Comparison of ENCODE assay signal across 24 mouse cellular contexts in the genomic region with DNA sequence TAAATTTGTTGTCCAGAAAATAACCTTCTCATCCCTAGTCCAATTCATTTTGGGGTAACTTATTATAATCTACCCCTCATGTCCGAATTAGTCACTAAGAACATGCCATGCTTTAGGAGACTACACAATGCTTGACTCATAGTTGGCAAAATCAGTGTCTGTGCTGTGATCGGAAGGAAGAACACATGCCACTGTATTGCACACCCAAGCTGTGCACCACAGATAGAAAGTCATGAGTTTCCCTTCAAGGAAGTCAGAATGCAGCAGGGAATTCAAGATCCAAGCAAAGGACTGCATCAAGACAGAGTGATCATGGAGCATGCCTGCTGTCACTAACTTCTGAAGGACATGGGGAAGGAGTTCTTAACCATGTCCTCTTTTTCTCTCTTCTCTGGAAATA. TPM values are rescaled to one million over a fixed set of nuclear protein-coding genes. Genes with fewer than 3 reads are reported as not detected.
DNase-seq lines count a peak whose midpoint lies in the region; ATAC-seq and TF ChIP-seq lines count a peak whose summit lies in the region.
"Had no signal": no experiment of that assay in that cellular context is flagged by ENCODE, and none has a peak within 500 bp of the region (broad histone marks: within the 10 kb centered on the region; RNA-seq: fewer than 3 reads in every experiment).

No protein-coding gene starts in this region.

- H3K4me3 ChIP-seq in layer of hippocampus, adult 2 months: no peak overlapping the region
- H3K4me3 ChIP-seq: embryonic facial prominence, embryonic 10.5 days; embryonic facial prominence, embryonic 12.5 days; forebrain, embryonic 13.5 days; forebrain, embryonic 15.5 days had no signal

- H3K27ac ChIP-seq in layer of hippocampus, adult 2 months: no peak overlapping the region
- H3K27ac ChIP-seq: embryonic facial prominence, embryonic 10.5 days; embryonic facial prominence, embryonic 12.5 days; forebrain, embryonic 13.5 days; forebrain, embryonic 15.5 days had no signal

- TF ChIP-seq CTCF in layer of hippocampus, adult 2 months (conservative IDR thresholded peaks at IDR 0.05): no peak

- DNase-seq in frontal cortex, postnatal 14 days (ENCODE audit: low spot score in 2 of 2): no peak
- peak; percentile 17 to 34 for DNase-seq in layer of hippocampus, adult 2 months (ENCODE audit: low spot score in 2 of 2)
- DNase-seq in layer of hippocampus, postnatal 25 days (ENCODE audit: extremely low spot score in 1 of 2, low spot score in 1 of 2): no peak
- peak; percentile 19 for DNase-seq in 3T3-L1 (ENCODE audit: low read depth, low spot score)
- DNase-seq in brain, adult 2 months (ENCODE audit: low read depth, low spot score): peak; percentile 53
- DNase-seq in MN1 (ENCODE audit: low spot score): no peak
- DNase-seq in kidney, adult 9 months: no peak
- DNase-seq: adrenal gland, adult 2 months; adrenal gland, postnatal 25 days; B cell, adult 2 months; cerebellum, adult 11-12 months; cerebellum, adult 9-10 months; cerebellum, postnatal 25 days; forebrain, postnatal 0 days had no signal

- peak; percentile 73 for ATAC-seq in frontal cortex, adult (ENCODE audit: low TSS enrichment)
- ATAC-seq: CD4-positive, CD25-positive, alpha-beta regulatory T cell, adult 4 months; forebrain, embryonic 13.5 days; forebrain, embryonic 15.5 days; forebrain, postnatal 0 days had no signal

RNA-seq across cellular contexts. Expression of a gene that starts 33.9 kb away (rescaled TPM):
- total RNA-seq in layer of hippocampus, adult 2 months (2021): 1 to 10 TPM; 2.2 to 2.8 TPM
- total RNA-seq in layer of hippocampus, postnatal 25 days (2021): 1 to 10 TPM; 2.3 to 2.7 TPM

RNA-seq across cellular contexts. Expression of a gene that starts 35.4 kb away (rescaled TPM):
- total RNA-seq in layer of hippocampus, adult 2 months (2021): not detected
- not detected for total RNA-seq in layer of hippocampus, postnatal 25 days (2021)
- total RNA-seq: adrenal gland, adult 2 months; adrenal gland, postnatal 10 days; adrenal gland, postnatal 25 days; adrenal gland, postnatal 4 days; CH12.LX; forebrain, postnatal 0 days; G1E had no signal

RNA-seq across cellular contexts. Expression of a gene that starts 51.9 kb away (rescaled TPM):
- 10 to 100 TPM; 34.4 to 36.1 TPM for total RNA-seq in layer of hippocampus, adult 2 months (2021)
- 10 to 100 TPM; 32.7 to 34.8 TPM for total RNA-seq in layer of hippocampus, postnatal 25 days (2021)

Comparison
In these comparisons a context has a peak if more than half of its experiments do, and no peak if none do; other contexts are left out.
1. DNase-seq: peak in layer of hippocampus, adult 2 months (2 of 2), 3T3-L1 (single experiment) and brain, adult 2 months (single experiment); none in frontal cortex, postnatal 14 days (0 of 2), layer of hippocampus, postnatal 25 days (0 of 2), MN1 (single experiment) and kidney, adult 9 months (single experiment).